Mouse (Mus musculus) neural tube, embryonic 11.5 days (tissue): ENCODE measurements at regions not wholly inside any gene's neighbourhood (a gene's known extent, or its start where the extent isn't known, plus 50 kb on each side); places are given as distances from the start of the nearest gene placed in this dataset.

ENCODE experiments used
- ATAC-seq: fragments of 200-750 bp; cut with Nextera tagmentation; 2 replicates; pipeline ENCODE4 v1.8.0; 2017; ENCODE audit warnings: moderate number of reproducible peaks, mild to moderate bottlenecking, moderate TSS enrichment, moderate library complexity; ENCODE audit not compliant: insufficient read depth, low FRiP score, low TSS enrichment
- DNase-seq: peaks from one replicate; pipeline ENCODE4 v3.0.0-alpha.2; 2015; ENCODE audit warnings: low spot score
- H3K27ac ChIP-seq: fragments of 300-500 bp; sonication (generic); 2 replicates; pipeline ENCODE4 v1.5.1; 2014; ENCODE audit warnings: low read depth, mild to moderate bottlenecking, low read length
- H3K27me3 ChIP-seq: fragments of 300-500 bp; sonication (generic); 2 replicates; pipeline ENCODE4 v1.6.1; 2014; ENCODE audit warnings: mild to moderate bottlenecking, low read length, mixed read lengths; ENCODE audit not compliant: control insufficient read depth, insufficient read depth
- H3K36me3 ChIP-seq: fragments of 300-500 bp; sonication (generic); 2 replicates; pipeline ENCODE4 v1.6.1; 2014; ENCODE audit warnings: mild to moderate bottlenecking, low read length, moderate library complexity, mixed read lengths; ENCODE audit not compliant: control insufficient read depth, insufficient read depth
- H3K4me1 ChIP-seq: fragments of 300-500 bp; sonication (generic); 2 replicates; pipeline ENCODE4 v1.6.1; 2014; ENCODE audit warnings: low read length, mixed read lengths; ENCODE audit not compliant: control insufficient read depth, insufficient read depth
- H3K4me2 ChIP-seq: fragments of 300-500 bp; sonication (generic); 2 replicates; pipeline ENCODE4 v1.6.1; 2014; ENCODE audit warnings: low read depth, mild to moderate bottlenecking, moderate library complexity
- H3K4me3 ChIP-seq: fragments of 300-500 bp; sonication (generic); 2 replicates; pipeline ENCODE4 v1.5.1; 2014; ENCODE audit warnings: low read depth, low read length
- H3K9ac ChIP-seq: fragments of 300-500 bp; sonication (generic); 2 replicates; pipeline ENCODE4 v1.6.1; 2014; ENCODE audit warnings: mild to moderate bottlenecking, low read length
- H3K9me3 ChIP-seq: fragments of 300-500 bp; sonication (generic); 2 replicates; pipeline ENCODE4 v1.6.1; 2016; ENCODE audit warnings: low read length; ENCODE audit not compliant: control insufficient read depth
- WGBS: fragments of 180-500 bp; shearing (Covaris S2); extraction: QIAGEN DNeasy Blood & Tissue Kit; methylation state at CpG from one replicate; pipeline ENCODE4 v1.1.7; 2014; 5-methylcytosine and 5-hydroxymethylcytosine counted together

DNA sequence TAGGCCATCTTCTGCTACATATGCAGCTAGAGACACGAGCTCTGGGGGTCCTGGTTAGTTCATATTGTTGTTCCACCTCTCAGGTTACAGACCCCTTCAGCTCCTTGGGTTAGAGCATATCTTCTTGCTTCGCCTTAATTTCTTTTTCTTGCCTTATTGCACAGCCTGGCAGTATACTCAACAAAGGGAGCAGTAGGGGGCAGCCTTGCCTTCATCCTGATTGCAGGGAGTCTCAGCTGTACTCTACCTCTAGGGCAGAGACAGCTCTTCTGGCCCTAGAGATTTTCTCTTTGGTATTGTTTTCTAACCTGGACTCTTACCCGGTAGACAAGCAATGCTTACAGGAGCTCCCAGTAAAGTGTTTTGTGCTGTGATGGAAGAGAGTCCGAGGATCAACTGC is 161.1 kb upstream of the Rpl34 start:
- 86% methylated on average over 4 of the region's 4 CpGs for WGBS
- Histone ChIP-seq H3K4me2 (no peak overlapping the region), H3K9ac (no peak overlapping the region), H3K9me3 (no peaks in the 10 kb centered on the region), H3K4me1 (no peaks in the 10 kb centered on the region), H3K27ac (no peak overlapping the region), H3K27me3 (no peaks in the 10 kb centered on the region), H3K36me3 (no peaks in the 10 kb centered on the region), H3K4me3 (no peak overlapping the region)
- no peak for ATAC-seq
- no peak for DNase-seq

DNA sequence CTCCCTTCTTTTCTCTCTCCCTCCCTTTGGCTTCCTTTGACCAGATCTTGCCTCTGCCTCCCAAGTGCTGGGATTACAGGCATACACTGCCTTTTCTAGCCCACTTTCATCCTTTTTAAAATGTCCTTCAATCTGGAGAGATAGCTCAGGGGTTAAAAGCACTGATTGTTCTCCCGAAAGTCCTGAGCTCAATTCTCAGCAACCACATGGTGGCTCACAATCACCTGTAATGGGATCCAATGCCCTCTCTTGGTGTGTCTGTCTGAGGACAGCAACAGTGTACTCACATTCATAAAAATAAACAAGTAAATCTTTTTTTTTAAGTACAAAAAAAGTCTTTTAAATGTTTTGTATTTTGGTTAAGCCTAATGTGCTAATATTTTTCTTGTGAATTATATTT is 158.4 kb upstream of the Rpl34 start:
- H3K9me3 ChIP-seq: no peaks in the 10 kb centered on the region
- H3K27me3 ChIP-seq: no peaks in the 10 kb centered on the region
- no peak overlapping the region for H3K9ac ChIP-seq
- no peaks in the 10 kb centered on the region for H3K36me3 ChIP-seq
- DNase-seq (no peak), ATAC-seq (no peak)
- 86% methylated on average over 1 of the region's 1 CpGs for WGBS
- H3K4me2 ChIP-seq: no peak overlapping the region
- H3K4me3 ChIP-seq: no peak overlapping the region
- no peaks in the 10 kb centered on the region for H3K4me1 ChIP-seq
- H3K27ac ChIP-seq: no peak overlapping the region

DNA sequence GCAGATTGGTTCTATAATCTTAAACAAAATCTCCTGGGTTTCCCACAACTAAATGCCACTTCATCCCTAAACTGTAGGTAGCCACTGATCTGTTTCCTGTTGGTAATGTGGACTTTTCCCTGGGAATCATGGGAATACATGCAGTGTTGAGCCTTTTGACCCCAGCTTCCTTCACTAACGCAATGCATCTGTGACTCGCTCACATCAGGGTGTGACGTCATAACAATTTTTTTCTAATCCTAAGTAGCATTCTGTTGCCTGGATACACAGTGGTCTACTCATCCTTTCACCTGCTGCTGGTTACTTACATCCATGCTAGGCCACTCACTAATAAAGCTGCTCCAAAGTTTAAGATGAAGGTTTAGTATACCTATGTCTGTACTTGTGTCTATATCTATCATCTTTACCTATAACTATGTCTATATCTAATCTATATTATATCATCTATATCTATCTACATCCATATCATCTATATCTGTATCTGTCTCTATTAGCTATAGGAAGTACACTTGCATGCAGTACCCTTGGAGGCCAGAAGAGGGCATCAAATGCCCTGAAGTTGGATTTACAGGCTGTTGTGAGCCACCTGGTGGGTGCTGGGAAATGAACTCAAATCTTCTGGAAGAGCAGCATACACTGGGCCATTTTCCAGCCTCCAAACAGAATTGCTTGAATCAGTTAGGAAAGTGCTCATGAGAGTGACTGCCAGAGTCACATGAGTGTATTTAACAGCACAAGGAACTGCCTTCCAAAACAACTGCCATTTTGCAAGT is 157.5 kb upstream of the Rpl34 start:
- no peak for ATAC-seq
- WGBS: 80% methylated on average over 3 of the region's 3 CpGs
- no peak overlapping the region for H3K27ac ChIP-seq
- no peak for DNase-seq
- H3K9ac ChIP-seq: no peak overlapping the region
- no peaks in the 10 kb centered on the region for H3K9me3 ChIP-seq
- no peaks in the 10 kb centered on the region for H3K27me3 ChIP-seq
- no peak overlapping the region for H3K4me2 ChIP-seq
- H3K4me3 ChIP-seq: no peak overlapping the region
- no peaks in the 10 kb centered on the region for H3K4me1 ChIP-seq
- H3K36me3 ChIP-seq: no peaks in the 10 kb centered on the region

DNA sequence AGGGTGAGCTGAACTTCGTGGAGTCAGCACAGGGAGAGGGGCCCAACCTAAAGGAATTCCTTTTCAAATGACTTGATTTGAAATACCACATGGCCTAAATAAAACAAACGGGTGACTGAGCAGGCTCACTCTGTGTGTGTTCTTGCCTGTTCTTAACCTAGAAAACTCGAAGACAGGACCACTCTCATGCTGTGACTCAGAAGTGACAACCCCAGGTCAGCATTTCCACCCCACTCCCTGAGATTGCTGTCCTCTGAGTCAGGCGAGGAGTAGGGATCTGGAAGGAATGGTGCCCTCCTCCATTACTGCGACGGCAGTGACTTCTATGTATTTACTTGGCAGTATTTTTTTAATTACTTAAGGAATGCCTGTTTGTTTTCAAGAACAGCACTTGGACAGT is 155.8 kb upstream of the Rpl34 start:
- DNase-seq (no peak), ATAC-seq (no peak)
- Histone ChIP-seq H3K4me1 (no peaks in the 10 kb centered on the region), H3K4me3 (no peak overlapping the region), H3K27ac (no peak overlapping the region), H3K27me3 (no peaks in the 10 kb centered on the region), H3K9me3 (no peaks in the 10 kb centered on the region), H3K4me2 (no peak overlapping the region), H3K9ac (no peak overlapping the region), H3K36me3 (no peaks in the 10 kb centered on the region)
- WGBS: 48% methylated on average over 6 of the region's 6 CpGs

DNA sequence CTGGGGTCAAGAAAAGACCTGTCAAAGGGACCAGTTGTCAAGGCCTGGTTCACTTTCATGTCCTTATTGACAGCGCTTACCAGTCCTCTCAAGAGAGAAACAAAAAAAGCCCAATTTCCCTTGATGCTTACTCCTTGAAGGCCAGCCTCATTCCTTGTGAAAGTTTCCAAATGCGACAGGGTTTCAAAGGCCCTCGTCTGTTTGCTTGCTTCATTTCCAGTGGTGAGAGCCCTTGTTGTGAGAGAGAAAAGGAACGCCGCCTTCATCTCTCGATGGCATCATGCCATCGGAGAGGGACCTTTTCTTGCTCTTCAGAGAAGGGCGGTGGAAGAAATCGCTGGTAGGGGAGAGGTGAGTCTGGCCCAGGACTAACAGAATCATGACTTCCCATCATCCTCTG is 154.2 kb upstream of the Rpl34 start:
- ATAC-seq: no peak
- Histone ChIP-seq H3K27me3 (no peaks in the 10 kb centered on the region), H3K9me3 (no peaks in the 10 kb centered on the region), H3K27ac (no peak overlapping the region), H3K9ac (no peak overlapping the region), H3K4me2 (no peak overlapping the region), H3K36me3 (no peaks in the 10 kb centered on the region), H3K4me3 (no peak overlapping the region), H3K4me1 (no peaks in the 10 kb centered on the region)
- no peak for DNase-seq
- WGBS: 93% methylated on average over 9 of the region's 9 CpGs

DNA sequence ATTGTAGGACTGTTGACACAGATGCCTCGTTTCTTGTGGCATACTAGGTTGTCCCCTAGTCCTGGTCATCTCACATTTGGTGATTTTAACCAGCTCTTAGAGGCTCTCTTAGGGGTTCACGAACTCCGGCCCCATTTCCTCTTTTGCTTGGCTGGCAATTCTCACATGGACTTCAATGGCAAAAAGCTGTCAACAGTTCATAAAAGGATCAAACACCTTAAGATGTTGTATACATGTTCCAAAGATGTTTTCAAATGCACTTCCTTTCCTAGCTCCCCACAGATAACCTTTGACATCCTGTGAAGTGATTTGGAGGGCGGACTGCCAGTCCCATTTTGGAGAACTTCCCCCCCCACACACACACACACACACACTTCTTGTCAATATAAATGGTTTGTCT is 153.7 kb upstream of the Rpl34 start:
- no peaks in the 10 kb centered on the region for H3K27me3 ChIP-seq
- no peaks in the 10 kb centered on the region for H3K9me3 ChIP-seq
- H3K4me1 ChIP-seq: no peaks in the 10 kb centered on the region
- DNase-seq (no peak), ATAC-seq (no peak)
- no peak overlapping the region for H3K4me2 ChIP-seq
- 63% methylated on average over 4 of the region's 4 CpGs for WGBS
- H3K9ac ChIP-seq: no peak overlapping the region
- H3K36me3 ChIP-seq: no peaks in the 10 kb centered on the region
- no peak overlapping the region for H3K4me3 ChIP-seq
- H3K27ac ChIP-seq: no peak overlapping the region

DNA sequence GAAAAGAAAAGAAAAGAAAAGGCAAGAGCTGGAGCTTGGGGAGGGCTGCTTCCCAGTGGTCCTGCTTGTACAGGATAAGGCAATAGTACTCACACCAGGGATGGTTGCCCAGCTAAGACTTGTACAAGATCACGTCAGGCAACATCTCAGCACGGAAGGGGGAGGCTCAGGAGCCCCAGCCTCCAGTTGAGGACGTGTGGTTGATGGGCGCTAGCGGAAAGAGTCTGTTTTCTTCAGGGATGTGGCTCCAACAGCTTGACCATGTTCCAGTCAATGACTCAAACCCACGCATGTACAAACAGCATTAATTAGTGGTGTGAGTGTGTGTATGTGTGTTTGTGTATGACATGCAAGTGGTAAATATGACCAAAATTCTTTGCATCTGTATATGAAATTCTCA is 153.1 kb upstream of the Rpl34 start:
- Histone ChIP-seq H3K9me3 (no peaks in the 10 kb centered on the region), H3K27ac (no peak overlapping the region), H3K4me2 (no peak overlapping the region), H3K4me3 (no peak overlapping the region), H3K9ac (no peak overlapping the region), H3K4me1 (no peaks in the 10 kb centered on the region), H3K27me3 (no peaks in the 10 kb centered on the region), H3K36me3 (no peaks in the 10 kb centered on the region)
- WGBS: 88% methylated on average over 6 of the region's 6 CpGs
- no peak for DNase-seq
- no peak for ATAC-seq

DNA sequence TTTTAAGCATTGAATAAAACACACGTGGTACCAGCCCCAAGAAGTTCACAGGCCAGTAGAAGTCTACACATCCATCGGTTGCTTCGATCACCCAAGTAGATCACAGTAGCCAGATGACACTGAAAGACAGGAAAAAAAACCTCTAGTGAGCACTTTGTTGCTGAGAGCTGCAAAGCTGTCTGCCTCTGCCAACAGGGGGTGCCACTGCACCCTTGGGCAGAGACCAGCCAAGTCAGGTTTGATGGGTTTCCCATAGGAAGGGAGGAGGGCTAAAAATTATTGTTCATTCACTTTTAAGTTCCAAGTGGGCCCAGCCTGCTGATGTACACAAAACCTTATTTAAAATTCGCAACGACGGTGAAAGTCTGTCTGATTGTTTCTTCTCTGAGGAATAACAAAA is 150.3 kb upstream of the Rpl34 start:
- no peak overlapping the region for H3K27ac ChIP-seq
- 82% methylated on average over 6 of the region's 6 CpGs for WGBS
- H3K9ac ChIP-seq: no peak overlapping the region

DNA sequence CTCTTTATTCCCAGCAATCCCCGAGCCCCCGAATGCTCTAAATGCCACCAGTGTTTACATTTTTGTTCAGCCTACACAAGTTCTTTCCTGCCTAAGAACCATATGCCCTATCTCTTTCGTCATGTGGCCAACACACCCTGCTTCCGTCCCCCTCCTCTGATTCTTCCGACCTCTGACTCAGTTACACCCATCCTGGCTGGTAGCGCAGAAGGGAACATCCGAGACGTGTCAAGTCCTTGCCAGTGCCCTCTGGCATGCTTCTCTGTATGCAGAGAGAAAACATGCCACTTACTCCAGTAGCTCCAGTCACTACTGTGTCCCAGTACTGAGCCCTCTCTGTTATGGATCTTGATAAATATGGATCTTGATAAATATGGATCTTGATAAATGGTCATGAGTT is 149.3 kb upstream of the Rpl34 start:
- ATAC-seq: no peak
- DNase-seq: no peak
- 82% methylated on average over 8 of the region's 8 CpGs for WGBS
- H3K27ac ChIP-seq: no peak overlapping the region
- H3K27me3 ChIP-seq: no peaks in the 10 kb centered on the region
- H3K4me1 ChIP-seq: no peaks in the 10 kb centered on the region
- no peaks in the 10 kb centered on the region for H3K9me3 ChIP-seq
- no peaks in the 10 kb centered on the region for H3K36me3 ChIP-seq
- no peak overlapping the region for H3K9ac ChIP-seq
- H3K4me3 ChIP-seq: no peak overlapping the region
- no peak overlapping the region for H3K4me2 ChIP-seq

More for the DNA sequence above, 150.3 kb upstream of the Rpl34 start:
- Histone ChIP-seq H3K4me1 (no peaks in the 10 kb centered on the region), H3K4me2 (no peak overlapping the region), H3K4me3 (no peak overlapping the region), H3K27me3 (no peaks in the 10 kb centered on the region), H3K9me3 (no peaks in the 10 kb centered on the region), H3K36me3 (no peaks in the 10 kb centered on the region)
- no peak for DNase-seq
- ATAC-seq: no peak
